Mouse (Mus musculus): Measurements from ENCODE around the gene Vegfc.

- TF ChIP-seq RAD21 (IDR thresholded peaks at IDR 0.05; ENCODE audit: low read depth, low read length) = no peak
- TF ChIP-seq UBTF (IDR thresholded peaks at IDR 0.05; ENCODE audit: borderline replicate concordance, insufficient read depth, low read depth, low read length) = no peak
- no peak for TF ChIP-seq ELF1 (IDR thresholded peaks at IDR 0.05; ENCODE audit: low read depth, low read length)
- no peak for TF ChIP-seq CTCF (IDR thresholded peaks at IDR 0.05 in 2 of 3, conservative IDR thresholded peaks at IDR 0.05 in 1 of 3; ENCODE audit: control insufficient read depth in 1 of 3, insufficient read depth in 1 of 3, low read depth in 2 of 3, low read length in 3 of 3, poor library complexity in 1 of 3, severe bottlenecking in 1 of 3)
- no peak for TF ChIP-seq MYC (IDR thresholded peaks at IDR 0.05; ENCODE audit: low read depth, low read length)
- no peak for TF ChIP-seq MEF2A (IDR thresholded peaks at IDR 0.05; ENCODE audit: extremely low read depth, insufficient replicate concordance, low read depth, low read length, poor library complexity, severe bottlenecking)
- TF ChIP-seq EP300 (IDR thresholded peaks at IDR 0.05; ENCODE audit: low read depth in 1 of 2, low read length in 2 of 2) = no peak
- no peak for TF ChIP-seq SMC3 (IDR thresholded peaks at IDR 0.05; ENCODE audit: low read depth, low read length)
- TF ChIP-seq NELFE (IDR thresholded peaks at IDR 0.05; ENCODE audit: low read depth, low read length) = no peak
- no peak for TF ChIP-seq HCFC1 (IDR thresholded peaks at IDR 0.05; ENCODE audit: low read depth, low read length)
- TF ChIP-seq TAL1 (IDR thresholded peaks at IDR 0.05; ENCODE audit: low read length) = no peak
- no peak for TF ChIP-seq KAT2A (conservative IDR thresholded peaks at IDR 0.05; ENCODE audit: low read depth, low read length)
Observed at GRCm38 (mm10) chr8:54076301-54076700, 1.1 kb upstream of the Vegfc start.
